Comparison of ENCODE assay signal across 8 mouse cellular contexts in genomic region chr8:122719500-122720065, GRCm38 (mm10). TPM values are rescaled to one million over a fixed set of nuclear protein-coding genes. Genes with fewer than 3 reads are reported as not detected.
DNase-seq lines count a peak whose midpoint lies in the region; ATAC-seq and TF ChIP-seq lines count a peak whose summit lies in the region.

No protein-coding gene starts in this region.

- H3K4me3 ChIP-seq in lung, embryonic 14.5 days (ENCODE audit: low read depth, low read length): no peak overlapping the region

- peak; percentile 50 for DNase-seq in adrenal gland, adult 2 months
- DNase-seq in adrenal gland, postnatal 36 days: no peak
- peak; percentile 40 for DNase-seq in embryo, embryonic 10.5 days (ENCODE audit: low spot score)
- peak; percentile 20 for DNase-seq in lung, embryonic 14.5 days
- DNase-seq in spleen, postnatal 14 days (ENCODE audit: low spot score in 2 of 2): peak; percentile 63 to 73
- no peak for DNase-seq in left cerebral cortex, adult 9 months (ENCODE audit: low spot score in 2 of 2)
- no peak for DNase-seq in gastrocnemius, postnatal 10 days

- H3K9me3 ChIP-seq in lung, embryonic 14.5 days (ENCODE audit: low read depth, low read length): no peaks in the 10 kb centered on the region

- peaks cover 12% of the 10 kb centered on the region; the same call in 1 of the 2 replicates for H3K27me3 ChIP-seq in lung, embryonic 14.5 days (ENCODE audit: insufficient read depth, low read length)

- no peak overlapping the region for H3K9ac ChIP-seq in lung, embryonic 14.5 days

- WGBS in lung, embryonic 14.5 days: 10% methylated on average over 7 of the region's 7 CpGs

- peak; percentile 79 to 80 for ATAC-seq in hematopoietic stem cell, adult 5-6 weeks (replicated peaks in 1 of 2; ENCODE audit: insufficient read depth in 1 of 2, low FRiP score in 2 of 2, low TSS enrichment in 1 of 2, low read depth in 1 of 2, poor library complexity in 2 of 2, severe bottlenecking in 2 of 2)
- ATAC-seq in lung, embryonic 14.5 days (ENCODE audit: insufficient read depth): peak; percentile 71

- H3K27ac ChIP-seq in lung, embryonic 14.5 days (ENCODE audit: low read depth): no peak overlapping the region

- peak; percentile 25; the same call in 1 of the 2 replicates for TF ChIP-seq CTCF in lung, embryonic 14.5 days (IDR thresholded peaks at IDR 0.05; ENCODE audit: low read depth)

- no peaks in the 10 kb centered on the region for H3K4me1 ChIP-seq in lung, embryonic 14.5 days (ENCODE audit: insufficient read depth)

- peak overlapping the region; percentile 48; the same call in 1 of the 2 replicates for H3K4me2 ChIP-seq in lung, embryonic 14.5 days

- no peaks in the 10 kb centered on the region for H3K36me3 ChIP-seq in lung, embryonic 14.5 days (ENCODE audit: insufficient read depth)

RNA-seq across cellular contexts. Expression of gene Cbfa2t3, which starts 20.7 kb away (rescaled TPM):
- total RNA-seq in adrenal gland, adult 2 months (2021): 10 to 100 TPM; 13.9 to 16.2 TPM
- polyA plus RNA-seq in adrenal gland, adult 2 months (2012; rRNA removed): 19.3 and 20.3 TPM in 2 replicates
- total RNA-seq in adrenal gland, postnatal 36 days (2021): 10 to 100 TPM in 1 of 2 experiments, 1 to 10 TPM in 1; 8.7 to 13.7 TPM
- total RNA-seq in hematopoietic stem cell, adult 5-6 weeks (2017): 15.9 and 20.5 TPM in 2 replicates
- polyA plus RNA-seq in lung, embryonic 14.5 days (2014; fragmentation: Nextera tagmentation; extraction: Ambion mirVana): 4.7 and 5.7 TPM in 2 replicates
- total RNA-seq in gastrocnemius, postnatal 10 days (2021): 10 to 100 TPM; 19.0 to 20.1 TPM

RNA-seq across cellular contexts. Expression of gene Acsf3, which starts 55.7 kb away (rescaled TPM):
- total RNA-seq in adrenal gland, adult 2 months (2021): 10 to 100 TPM; 40.4 to 42.3 TPM
- polyA plus RNA-seq in adrenal gland, adult 2 months (2012; rRNA removed): 44.4 and 45.8 TPM in 2 replicates
- 10 to 100 TPM; 41.1 TPM for total RNA-seq in adrenal gland, postnatal 36 days (2021)
- 5.8 and 15.1 TPM in 2 replicates for total RNA-seq in hematopoietic stem cell, adult 5-6 weeks (2017)
- 14.8 and 17.7 TPM in 2 replicates for polyA plus RNA-seq in lung, embryonic 14.5 days (2014; fragmentation: Nextera tagmentation; extraction: Ambion mirVana)
- total RNA-seq in gastrocnemius, postnatal 10 days (2021): 10 to 100 TPM; 14.3 to 15.0 TPM

Comparison
In these comparisons a context has a peak if more than half of its experiments do, and no peak if none do; other contexts are left out.
1. DNase-seq: peak in adrenal gland, adult 2 months (single experiment), embryo, embryonic 10.5 days (single experiment), lung, embryonic 14.5 days (single experiment) and spleen, postnatal 14 days (2 of 2); none in adrenal gland, postnatal 36 days (0 of 2), left cerebral cortex, adult 9 months (0 of 2) and gastrocnemius, postnatal 10 days (single experiment).